Mouse (Mus musculus): ENCODE data around the gene Cacna1b. TPM values are rescaled to one million over a fixed set of nuclear protein-coding genes. Genes with fewer than 3 reads are reported as not detected.

Gene Cacna1b
- polyA plus RNA-seq, 1 experiment from 2014 or later, result 0.99 TPM

- Histone ChIP-seq H3K36me3 (ENCODE audit: control insufficient read depth, insufficient read depth, low read length) (no peaks in the 10 kb centered on the region), H3K9ac (ENCODE audit: low read length) (no peak overlapping the region), H3K4me1 (ENCODE audit: control insufficient read depth, insufficient read depth, low read length) (no peaks in the 10 kb centered on the region), H3K9me3 (replicated peaks; ENCODE audit: control insufficient read depth, low read length) (no peaks in the 10 kb centered on the region), H3K4me3 (replicated peaks; ENCODE audit: low read length) (no peak overlapping the region), H3K4me2 (ENCODE audit: low read depth, low read length) (no peak overlapping the region), H3K27me3 (ENCODE audit: control insufficient read depth, insufficient read depth, low read length) (no peaks in the 10 kb centered on the region), H3K27ac (ENCODE audit: low read length) (no peak overlapping the region)
- 63% methylated on average over 5 of the region's 5 CpGs for WGBS
- no peak for ATAC-seq (ENCODE audit: insufficient read depth, low FRiP score)
Observed at GRCm38 (mm10) chr2:24560201-24560600, 202.8 kb downstream of the Cacna1b start.

- no peak overlapping the region for H3K27ac ChIP-seq (ENCODE audit: low read length)
- no peaks in the 10 kb centered on the region for H3K9me3 ChIP-seq (replicated peaks; ENCODE audit: control insufficient read depth, low read length)
- no peaks in the 10 kb centered on the region for H3K27me3 ChIP-seq (ENCODE audit: control insufficient read depth, insufficient read depth, low read length)
- H3K4me1 ChIP-seq (ENCODE audit: control insufficient read depth, insufficient read depth, low read length), result 0 out of 2 replicates have a peak, but pooled peaks cover 7% of the 10 kb centered on the region
- H3K4me2 ChIP-seq (ENCODE audit: low read depth, low read length), result no peak overlapping the region
- no peaks in the 10 kb centered on the region for H3K36me3 ChIP-seq (ENCODE audit: control insufficient read depth, insufficient read depth, low read length)
- no peak overlapping the region for H3K9ac ChIP-seq (ENCODE audit: low read length)
- WGBS, result 66% methylated on average over 6 of the region's 6 CpGs
- no peak for ATAC-seq (ENCODE audit: insufficient read depth, low FRiP score)
- no peak overlapping the region for H3K4me3 ChIP-seq (replicated peaks; ENCODE audit: low read length)
Observed at GRCm38 (mm10) chr2:24556347-24556746, 206.6 kb downstream of the Cacna1b start.

GRCm38 (mm10) chr2:24553962-24554361, 209.0 kb downstream of the Cacna1b start:
- Histone ChIP-seq H3K4me2 (ENCODE audit: low read depth, low read length) (no peak overlapping the region), H3K27ac (ENCODE audit: low read length) (no peak overlapping the region), H3K9me3 (replicated peaks; ENCODE audit: control insufficient read depth, low read length) (no peaks in the 10 kb centered on the region), H3K9ac (ENCODE audit: low read length) (no peak overlapping the region), H3K4me3 (replicated peaks; ENCODE audit: low read length) (no peak overlapping the region), H3K36me3 (ENCODE audit: control insufficient read depth, insufficient read depth, low read length) (no peaks in the 10 kb centered on the region), H3K4me1 (ENCODE audit: control insufficient read depth, insufficient read depth, low read length) (0 out of 2 replicates have a peak, but pooled peaks cover 7% of the 10 kb centered on the region), H3K27me3 (ENCODE audit: control insufficient read depth, insufficient read depth, low read length) (no peaks in the 10 kb centered on the region)
- WGBS, result 10% methylated on average over 7 of the region's 7 CpGs
- no peak for ATAC-seq (ENCODE audit: insufficient read depth, low FRiP score)

Other genes with a start within 250 kb of the Cacna1b start
- 66.6 and 67.6 TPM in 2 replicates for gene Ehmt1, start 156.5 kb upstream of the Cacna1b start, polyA plus RNA-seq (2015; fragmentation: Nextera tagmentation; extraction: Ambion mirVana)
- 105 and 120 TPM in 2 replicates for gene Arrdc1, start 172.1 kb upstream of the Cacna1b start, polyA plus RNA-seq (2015; fragmentation: Nextera tagmentation; extraction: Ambion mirVana)
- 1.9 and 2.3 TPM in 2 replicates for gene Zmynd19, start 186.6 kb upstream of the Cacna1b start, polyA plus RNA-seq (2015; fragmentation: Nextera tagmentation; extraction: Ambion mirVana)
- gene Dph7, start 199.2 kb upstream of the Cacna1b start, polyA plus RNA-seq (2015; fragmentation: Nextera tagmentation; extraction: Ambion mirVana), result 22.0 and 22.1 TPM in 2 replicates
- gene Mrpl41, start 211.9 kb upstream of the Cacna1b start, polyA plus RNA-seq (2015; fragmentation: Nextera tagmentation; extraction: Ambion mirVana), result 112 and 119 TPM in 2 replicates
- 9.1 and 9.5 TPM in 2 replicates for gene Pnpla7, start 212.9 kb upstream of the Cacna1b start, polyA plus RNA-seq (2015; fragmentation: Nextera tagmentation; extraction: Ambion mirVana)

Data from stomach, embryonic 16.5 days (tissue).